Mouse (Mus musculus) olfactory bulb, adult 2 months (tissue): Measurements from ENCODE around the gene Txlnb. TPM values are rescaled to one million over a fixed set of nuclear protein-coding genes. Genes with fewer than 3 reads are reported as not detected.
"Not testable (repeated sequence)": the region's sequence is repeated elsewhere in the genome, so short reads cannot be mapped to it uniquely, and the experiment has no call there.

Source experiments
- H3K27ac ChIP-seq: fragments of 200-500 bp; 2 replicates; pipeline ENCODE4 v1.5.1; 2012; ENCODE audit warnings: low read depth, low read length; ENCODE audit not compliant: insufficient read depth
- H3K4me1 ChIP-seq: fragments of 200-500 bp; 2 replicates; pipeline ENCODE4 v1.6.1; 2012; ENCODE audit warnings: low read length; ENCODE audit not compliant: control insufficient read depth, insufficient read depth
- H3K4me3 ChIP-seq: fragments of 200-500 bp; 2 replicates; pipeline ENCODE4 v1.5.1; 2012; ENCODE audit warnings: mild to moderate bottlenecking, low read depth, low read length, moderate library complexity; ENCODE audit not compliant: insufficient read depth
- CTCF ChIP-seq: fragments of 200-500 bp; IDR thresholded peaks from 2 replicates; pipeline ENCODE4 v1.5.1; 2012; ENCODE audit warnings: low read depth, mild to moderate bottlenecking, low read length, moderate library complexity; ENCODE audit not compliant: insufficient read depth
- POLR2A ChIP-seq: fragments of 200-500 bp; IDR thresholded peaks from 2 replicates; pipeline ENCODE4 v1.6.1; 2012; ENCODE audit warnings: mild to moderate bottlenecking, low read depth, low read length, moderate library complexity; ENCODE audit not compliant: insufficient read depth
- WGBS: fragments of 180-500 bp; shearing (Covaris S2); methylation state at CpG from one replicate; pipeline ENCODE4 v1.1.7; 2018; 5-methylcytosine and 5-hydroxymethylcytosine counted together
- polyA plus RNA-seq: library from polyadenylated mRNA; stranded (reverse); fragments of >200 nt; gene quantifications from 2 replicates; pipeline ENCODE4 v1.2.4, GENCODE M21; 2012; ENCODE audit warnings: low replicate concordance; ENCODE audit not compliant: missing spikeins, insufficient read depth, insufficient read length

Gene Txlnb
- polyA plus RNA-seq, 1 experiment = not detected

DNA sequence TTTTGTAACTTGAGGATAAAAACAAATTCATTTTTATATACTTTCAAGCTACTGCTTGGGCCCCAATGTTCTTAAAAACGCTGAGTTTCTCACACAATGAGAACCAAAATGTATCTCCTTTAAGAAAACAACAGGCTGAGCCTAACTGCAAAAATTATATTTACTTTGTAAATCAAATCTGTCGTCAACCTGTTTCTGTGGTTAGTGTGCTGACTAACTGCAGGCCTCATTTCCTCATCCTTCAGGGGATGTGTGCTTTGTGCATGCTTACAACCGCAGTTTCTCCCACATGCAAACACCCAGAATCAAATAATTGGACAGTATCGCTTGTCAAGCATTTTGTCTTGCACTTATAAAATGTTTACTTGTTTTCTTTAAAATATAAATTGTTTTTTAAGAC lies 20.9 kb upstream of the Txlnb start:
- Histone ChIP-seq H3K4me1 (no peaks in the 10 kb centered on the region), H3K27ac (no peak overlapping the region), H3K4me3 (no peak overlapping the region)
- 89% methylated on average over 4 of the region's 4 CpGs for WGBS
- TF ChIP-seq CTCF (no peak), POLR2A (no peak)

GRCm38 (mm10) chr10:17776684-17777083 lies 19.3 kb upstream of the Txlnb start:
- not testable (repeated sequence) for H3K4me3 ChIP-seq, H3K27ac ChIP-seq, H3K4me1 ChIP-seq
- WGBS = 88% methylated on average over 4 of the region's 4 CpGs

GRCm38 (mm10) chr10:17786771-17787170 lies 9.3 kb upstream of the Txlnb start:
- no peaks in the 10 kb centered on the region for H3K4me1 ChIP-seq
- WGBS = 75% methylated on average over 3 of the region's 3 CpGs
- H3K4me3 ChIP-seq = no peak overlapping the region
- no peak overlapping the region for H3K27ac ChIP-seq
- TF ChIP-seq POLR2A = no peak
- no peak for TF ChIP-seq CTCF

DNA sequence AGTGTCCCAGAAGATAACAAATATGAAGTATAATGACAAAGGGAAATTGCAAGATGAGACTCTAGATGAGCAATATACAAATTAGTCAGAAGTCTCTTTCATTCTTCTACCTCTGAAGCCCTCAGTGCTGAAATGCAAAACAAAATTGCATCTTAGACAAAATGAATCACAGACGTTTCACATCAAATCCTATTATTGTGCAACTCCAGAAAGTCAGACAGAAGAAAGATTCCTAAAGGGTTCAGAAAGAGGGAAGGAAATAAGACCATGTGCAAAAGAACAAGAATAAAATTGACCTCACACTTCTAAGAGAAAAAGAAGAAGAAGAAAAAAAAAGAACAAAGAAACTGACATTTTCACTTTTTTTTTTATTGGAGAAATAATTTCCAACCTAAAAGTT lies 8.1 kb upstream of the Txlnb start:
- H3K4me3 ChIP-seq = no peak overlapping the region
- 72% methylated on average over 1 of the region's 1 CpGs for WGBS
- no peak for TF ChIP-seq POLR2A
- TF ChIP-seq CTCF = no peak
- no peak overlapping the region for H3K27ac ChIP-seq
- no peaks in the 10 kb centered on the region for H3K4me1 ChIP-seq

GRCm38 (mm10) chr10:17788347-17788746 lies 7.7 kb upstream of the Txlnb start:
- WGBS = 91% methylated on average over 4 of the region's 4 CpGs

GRCm38 (mm10) chr10:17793926-17794325 lies 2.1 kb upstream of the Txlnb start:
- Histone ChIP-seq H3K27ac (no peak overlapping the region), H3K4me3 (no peak overlapping the region), H3K4me1 (peaks cover 8% of the 10 kb centered on the region)
- 74% methylated on average over 5 of the region's 5 CpGs for WGBS
- TF ChIP-seq POLR2A (no peak), CTCF (no peak)

More at GRCm38 (mm10) chr10:17788347-17788746, 7.7 kb upstream of the Txlnb start:
- Histone ChIP-seq H3K27ac (no peak overlapping the region), H3K4me3 (no peak overlapping the region), H3K4me1 (no peaks in the 10 kb centered on the region)
- no peak for TF ChIP-seq POLR2A
- TF ChIP-seq CTCF = no peak

DNA sequence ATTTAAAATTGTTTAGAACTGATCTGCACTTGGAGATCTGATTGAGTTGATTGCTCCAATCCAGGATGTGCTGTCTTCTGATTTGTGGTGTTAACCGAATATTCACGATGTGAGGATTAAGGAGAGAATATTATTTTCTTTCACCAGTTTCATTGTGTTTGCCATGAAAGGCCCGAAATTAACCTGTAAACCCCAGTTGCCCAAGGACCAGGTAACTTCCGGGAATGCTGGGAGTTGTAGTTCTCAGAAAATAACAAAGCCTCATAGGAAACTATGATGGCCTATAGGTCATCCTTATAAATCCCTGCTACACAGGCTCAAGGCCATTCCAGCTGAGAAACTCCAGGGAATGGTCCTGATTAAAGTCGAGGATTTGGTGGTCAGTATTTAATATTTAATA lies 1.6 kb upstream of the Txlnb start:
- no peak overlapping the region for H3K4me3 ChIP-seq
- TF ChIP-seq CTCF (no peak), POLR2A (no peak)
- H3K4me1 ChIP-seq = peaks cover 8% of the 10 kb centered on the region
- H3K27ac ChIP-seq = no peak overlapping the region
- WGBS = 90% methylated on average over 5 of the region's 5 CpGs

DNA sequence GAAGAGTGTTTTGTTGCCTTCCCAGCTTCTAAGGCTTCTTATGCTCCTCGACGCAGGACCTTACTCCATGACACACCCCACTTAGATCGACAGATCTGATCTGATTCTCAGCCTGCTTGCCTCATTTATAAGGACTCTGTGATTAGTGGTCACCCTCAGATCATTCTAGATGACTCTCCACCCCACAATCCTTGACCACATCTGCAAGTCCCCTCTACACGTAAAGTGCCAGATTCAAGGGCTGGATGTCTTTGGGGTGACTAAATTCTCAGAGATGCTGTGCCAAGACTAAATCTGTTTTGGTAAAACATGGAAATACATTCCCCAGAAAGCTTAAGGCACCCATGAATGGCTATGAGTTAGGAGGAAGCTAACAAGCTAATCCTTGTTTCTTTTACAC lies 799 bp upstream of the Txlnb start:
- no peak overlapping the region for H3K27ac ChIP-seq
- TF ChIP-seq CTCF = no peak
- TF ChIP-seq POLR2A = no peak

DNA sequence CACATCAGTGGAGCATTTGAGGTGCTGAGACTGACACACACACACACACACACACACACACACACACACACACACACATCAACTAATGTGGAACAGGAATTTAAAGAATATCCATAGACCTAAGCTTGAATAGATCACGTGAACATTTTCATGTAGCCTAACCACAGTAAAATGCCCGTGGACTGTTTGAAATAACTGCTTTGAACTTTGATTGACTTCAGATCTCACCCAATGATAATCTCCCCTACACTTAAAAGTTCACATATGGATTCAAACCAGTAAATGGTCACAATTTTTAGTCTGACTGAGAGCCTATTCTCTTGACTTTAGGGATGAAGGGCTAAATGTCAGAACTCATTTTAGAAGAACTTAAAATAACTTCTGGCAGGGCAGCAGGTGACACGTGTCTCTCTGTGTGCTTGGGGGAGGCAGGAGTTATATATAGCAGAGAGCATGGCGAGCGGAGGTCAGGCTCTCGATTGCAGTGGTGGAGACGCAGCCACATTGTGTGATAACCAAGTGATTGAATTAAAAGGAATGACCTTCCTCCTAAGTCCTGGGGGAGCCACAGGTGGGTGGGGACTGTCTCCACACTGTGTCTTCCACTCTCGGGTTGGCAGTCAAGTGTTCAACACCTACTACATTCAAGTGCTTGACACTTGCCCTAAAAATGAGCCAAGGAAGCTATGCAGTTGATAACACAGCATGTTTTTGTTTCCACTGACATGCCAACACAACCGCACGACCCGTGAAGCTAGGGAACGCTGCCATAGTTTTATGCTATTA lies 1.0 kb downstream of the Txlnb start:
- no peak for TF ChIP-seq CTCF
- no peak for TF ChIP-seq POLR2A
- Histone ChIP-seq H3K27ac (no peak overlapping the region), H3K4me3 (no peak overlapping the region), H3K4me1 (peaks cover 10% of the 10 kb centered on the region)
- 45% methylated on average over 12 of the region's 12 CpGs for WGBS

More for the DNA sequence above, 799 bp upstream of the Txlnb start:
- 76% methylated on average over 4 of the region's 4 CpGs for WGBS
- H3K4me3 ChIP-seq = no peak overlapping the region
- peaks cover 8% of the 10 kb centered on the region for H3K4me1 ChIP-seq

- Histone ChIP-seq H3K27ac (no peak overlapping the region), H3K4me3 (no peak overlapping the region), H3K4me1 (peaks cover 10% of the 10 kb centered on the region)
- TF ChIP-seq POLR2A = no peak
- TF ChIP-seq CTCF = no peak
- WGBS = 62% methylated on average over 3 of the region's 3 CpGs
These were observed 1.7 kb downstream of the Txlnb start for GRCm38 (mm10) chr10:17797681-17798080.
